Comparison of ENCODE assay signal across 20 mouse cellular contexts in genomic region chr9:57276311-57276710, GRCm38 (mm10). TPM values are rescaled to one million over a fixed set of nuclear protein-coding genes. Genes with fewer than 3 reads are reported as not detected.
A peak's percentile ranks its signal among the peaks of the same experiment; 100 is the strongest.
DNase-seq lines count a peak whose midpoint lies in the region; ATAC-seq and TF ChIP-seq lines count a peak whose summit lies in the region.
"Had no signal": no experiment of that assay in that cellular context is flagged by ENCODE, and none has a peak within 500 bp of the region (broad histone marks: within the 10 kb centered on the region; RNA-seq: fewer than 3 reads in every experiment).

No protein-coding gene starts in this region.

- H3K4me1 ChIP-seq in hindbrain, postnatal 0 days (ENCODE audit: insufficient read depth, low read length), result no peaks in the 10 kb centered on the region
- H3K4me1 ChIP-seq in hindbrain, embryonic 13.5 days (replicated peaks), result peaks cover 3% of the 10 kb centered on the region

- H3K4me2 ChIP-seq in hindbrain, postnatal 0 days (ENCODE audit: low read depth, low read length), result no peak overlapping the region
- H3K4me2 ChIP-seq in hindbrain, embryonic 13.5 days, result no peak overlapping the region
- H3K4me2 ChIP-seq: stomach, embryonic 15.5 days had no signal

- peak; percentile 64; the same call in 1 of the 2 replicates for ATAC-seq in hindbrain, postnatal 0 days
- ATAC-seq in hindbrain, embryonic 13.5 days (ENCODE audit: low FRiP score), result no peak

- no peak overlapping the region for H3K27ac ChIP-seq in hindbrain, postnatal 0 days
- H3K27ac ChIP-seq in hindbrain, embryonic 13.5 days, result no peak overlapping the region
- H3K27ac ChIP-seq: hindbrain, embryonic 10.5 days; left cerebral cortex, adult 2 months; liver, embryonic 14.5 days; stomach, embryonic 15.5 days had no signal

- no peak overlapping the region for H3K9ac ChIP-seq in hindbrain, postnatal 0 days (replicated peaks; ENCODE audit: low read length)
- no peak overlapping the region for H3K9ac ChIP-seq in hindbrain, embryonic 13.5 days
- H3K9ac ChIP-seq: liver, embryonic 14.5 days; stomach, embryonic 15.5 days had no signal

- H3K4me3 ChIP-seq in hindbrain, postnatal 0 days (ENCODE audit: low read length), result no peak overlapping the region
- H3K4me3 ChIP-seq in hindbrain, embryonic 13.5 days, result no peak overlapping the region
- H3K4me3 ChIP-seq: hindbrain, embryonic 10.5 days; left cerebral cortex, adult 2 months; stomach, embryonic 15.5 days had no signal

- no peaks in the 10 kb centered on the region for H3K36me3 ChIP-seq in hindbrain, postnatal 0 days (ENCODE audit: insufficient read depth, low read length)
- no peaks in the 10 kb centered on the region for H3K36me3 ChIP-seq in hindbrain, embryonic 13.5 days
- H3K36me3 ChIP-seq: hindbrain, embryonic 10.5 days; stomach, embryonic 15.5 days had no signal

- H3K9me3 ChIP-seq in hindbrain, postnatal 0 days (ENCODE audit: low read length), result no peaks in the 10 kb centered on the region
- no peaks in the 10 kb centered on the region for H3K9me3 ChIP-seq in hindbrain, embryonic 13.5 days
- H3K9me3 ChIP-seq: hindbrain, embryonic 10.5 days; stomach, embryonic 15.5 days had no signal

- TF ChIP-seq CTCF in hindbrain, postnatal 0 days (IDR thresholded peaks at IDR 0.05; ENCODE audit: low read depth), result no peak

- DNase-seq in cerebellum, adult 11-12 months, result peak; percentile 28
- DNase-seq in cerebellum, postnatal 4 days (ENCODE audit: low spot score in 2 of 2), result no peak
- peak; percentile 42 for DNase-seq in hindbrain, postnatal 0 days (ENCODE audit: low spot score)
- peak; percentile 89 for DNase-seq in 3134 (ENCODE audit: extremely low read depth, insufficient read length, low spot score)
- DNase-seq in gastrocnemius, postnatal 25 days, result peak; percentile 76
- no peak for DNase-seq in kidney, postnatal 36 days
- DNase-seq in urinary bladder, postnatal 10 days (ENCODE audit: low spot score), result no peak
- DNase-seq: lung, postnatal 36 days; midbrain, embryonic 14.5 days; right cerebral cortex, postnatal 14 days had no signal

- no peaks in the 10 kb centered on the region for H3K27me3 ChIP-seq in hindbrain, postnatal 0 days (ENCODE audit: insufficient read depth, low read length)
- H3K27me3 ChIP-seq in hindbrain, embryonic 13.5 days, result peaks cover 14% of the 10 kb centered on the region; the same call in 1 of the 2 replicates
- H3K27me3 ChIP-seq: stomach, embryonic 15.5 days had no signal

RNA-seq across cellular contexts. Expression of gene 1700017B05Rik, which starts 13.9 kb away (rescaled TPM):
- total RNA-seq in hindbrain, postnatal 0 days (2014; rRNA removed), result 10.6 and 14.7 TPM in 2 replicates
- polyA plus RNA-seq in hindbrain, postnatal 0 days (2015; fragmentation: Nextera tagmentation; extraction: Ambion mirVana), result 5.2 and 5.3 TPM in 2 replicates
- 3.8 and 5.4 TPM in 2 replicates for polyA plus RNA-seq in hindbrain, embryonic 13.5 days (2015; fragmentation: Nextera tagmentation; extraction: Ambion mirVana)
- 1 to 10 TPM; 2.9 to 5.2 TPM for total RNA-seq in gastrocnemius, postnatal 25 days (2021)

RNA-seq across cellular contexts. Expression of gene Trcg1, which starts 40.0 kb away (rescaled TPM):
- total RNA-seq in hindbrain, postnatal 0 days (2014; rRNA removed), result not detected in 2 replicates
- polyA plus RNA-seq in hindbrain, postnatal 0 days (2015; fragmentation: Nextera tagmentation; extraction: Ambion mirVana), result not detected in 2 replicates
- polyA plus RNA-seq in hindbrain, embryonic 13.5 days (2015; fragmentation: Nextera tagmentation; extraction: Ambion mirVana), result not detected in 2 replicates
- not detected for total RNA-seq in gastrocnemius, postnatal 25 days (2021)
- total RNA-seq: ES-E14; left cerebral cortex, adult 2 months had no signal
- polyA plus RNA-seq: cortical plate, adult 2 months; frontal cortex, adult 2 months; hindbrain, embryonic 10.5 days; kidney, embryonic 16.5 days; liver, embryonic 14.5 days; midbrain, embryonic 14.5 days; neural tube, embryonic 14.5 days had no signal

Comparison
In these comparisons a context has a peak if more than half of its experiments do, and no peak if none do; other contexts are left out.
1. DNase-seq: peak in cerebellum, adult 11-12 months (single experiment), hindbrain, postnatal 0 days (single experiment), 3134 (single experiment) and gastrocnemius, postnatal 25 days (single experiment); none in cerebellum, postnatal 4 days (0 of 2), kidney, postnatal 36 days (0 of 2) and urinary bladder, postnatal 10 days (single experiment).